Mouse (Mus musculus) heart, embryonic 13.5 days (tissue): Measurements from ENCODE around the gene Rap2a. TPM values are rescaled to one million over a fixed set of nuclear protein-coding genes. Genes with fewer than 3 reads are reported as not detected.

ENCODE experiments used
- ATAC-seq: fragments of 200-750 bp; cut with Nextera tagmentation; 2 replicates; pipeline ENCODE4 v1.8.0; 2017; ENCODE audit warnings: moderate TSS enrichment; ENCODE audit not compliant: insufficient number of reproducible peaks, low FRiP score, low TSS enrichment; ENCODE audit errors: extremely low read depth
- H3K27ac ChIP-seq: fragments of 300-500 bp; sonication (generic); replicated peaks from 2 replicates; pipeline ENCODE4 v1.5.1; 2015; ENCODE audit warnings: moderate library complexity, mild to moderate bottlenecking, inconsistent platforms
- H3K27me3 ChIP-seq: fragments of 300-500 bp; sonication (generic); replicated peaks from 2 replicates; pipeline ENCODE4 v1.6.1; 2015; ENCODE audit warnings: mild to moderate bottlenecking, inconsistent platforms
- H3K36me3 ChIP-seq: fragments of 300-500 bp; sonication (generic); 2 replicates; pipeline ENCODE4 v1.6.1; 2015; ENCODE audit warnings: mild to moderate bottlenecking, inconsistent platforms
- H3K4me1 ChIP-seq: fragments of 300-500 bp; sonication (generic); 2 replicates; pipeline ENCODE4 v1.6.1; 2015; ENCODE audit warnings: inconsistent platforms
- H3K4me2 ChIP-seq: fragments of 300-500 bp; sonication (generic); 2 replicates; pipeline ENCODE4 v1.6.1; 2015; ENCODE audit warnings: inconsistent platforms, mild to moderate bottlenecking, moderate library complexity
- H3K4me3 ChIP-seq: fragments of 300-500 bp; sonication (generic); 2 replicates; pipeline ENCODE4 v1.5.1; 2015; ENCODE audit warnings: moderate library complexity, mild to moderate bottlenecking, inconsistent platforms
- H3K9ac ChIP-seq: fragments of 300-500 bp; sonication (generic); 2 replicates; pipeline ENCODE4 v1.6.1; 2015; ENCODE audit warnings: inconsistent platforms, mild to moderate bottlenecking, moderate library complexity
- H3K9me3 ChIP-seq: fragments of 300-500 bp; sonication (generic); 2 replicates; pipeline ENCODE4 v1.6.1; 2016; ENCODE audit warnings: inconsistent platforms
- WGBS: fragments of 180-500 bp; shearing (Covaris S2); methylation state at CpG from one replicate; pipeline ENCODE4 v1.1.7; 2015; ENCODE audit warnings: mixed read lengths; 5-methylcytosine and 5-hydroxymethylcytosine counted together
- polyA plus RNA-seq: library from polyadenylated mRNA; unstranded; fragments of >200 nt; fragmentation: Nextera tagmentation; extraction: Ambion mirVana; gene quantifications from 2 replicates; pipeline ENCODE4 v1.2.1, GENCODE M21; 2015

Gene Rap2a
- 7.8 and 10.5 TPM in 2 replicates for polyA plus RNA-seq

GRCm38 (mm10) chr14:120477982-120478568 is at the start of gene Rap2a:
Gene Rap2a (plus strand): TSS chr14:120478444.
- no peaks in the 10 kb centered on the region for H3K9me3 ChIP-seq

GRCm38 (mm10) chr14:120428497-120428896 is 49.7 kb upstream of the Rap2a start:
- H3K36me3 ChIP-seq, result peaks cover 62% of the 10 kb centered on the region
- WGBS, result 77% methylated on average over 5 of the region's 5 CpGs
- H3K4me3 ChIP-seq, result no peak overlapping the region
- H3K27me3 ChIP-seq, result no peaks in the 10 kb centered on the region
- peaks cover 14% of the 10 kb centered on the region; the same call in 1 of the 2 replicates for H3K9me3 ChIP-seq
- H3K4me1 ChIP-seq, result no peaks in the 10 kb centered on the region
- no peak overlapping the region for H3K9ac ChIP-seq
- ATAC-seq, result no peak
- H3K27ac ChIP-seq, result no peak overlapping the region
- H3K4me2 ChIP-seq, result no peak overlapping the region

More at GRCm38 (mm10) chr14:120477982-120478568, at the start of gene Rap2a:
- Histone ChIP-seq H3K36me3 (peaks cover 15% of the 10 kb centered on the region), H3K27me3 (no peaks in the 10 kb centered on the region), H3K4me3 (peak within 1 kb of the TSS; percentile 86), H3K9ac (peak within 1 kb of the TSS; percentile 89), H3K27ac (peak within 1 kb of the TSS; percentile 94), H3K4me2 (peak within 1 kb of the TSS; percentile 88), H3K4me1 (peaks cover 33% of the 10 kb centered on the region)
- under 1% methylated on average over 74 of the region's 78 CpGs for WGBS
- peak; percentile 87 for ATAC-seq

- Histone ChIP-seq H3K4me2 (no peak overlapping the region), H3K4me1 (no peaks in the 10 kb centered on the region), H3K27ac (no peak overlapping the region), H3K9ac (no peak overlapping the region), H3K27me3 (no peaks in the 10 kb centered on the region), H3K9me3 (no peaks in the 10 kb centered on the region), H3K4me3 (no peak overlapping the region), H3K36me3 (peaks cover 60% of the 10 kb centered on the region)
- no peak for ATAC-seq
Measured at GRCm38 (mm10) chr14:120432773-120433172, 45.5 kb upstream of the Rap2a start.

GRCm38 (mm10) chr14:120433931-120434398 is 44.3 kb upstream of the Rap2a start:
- Histone ChIP-seq H3K4me2 (no peak overlapping the region), H3K4me1 (no peaks in the 10 kb centered on the region), H3K36me3 (peaks cover 58% of the 10 kb centered on the region), H3K9ac (no peak overlapping the region), H3K27ac (no peak overlapping the region), H3K9me3 (no peaks in the 10 kb centered on the region), H3K4me3 (no peak overlapping the region), H3K27me3 (no peaks in the 10 kb centered on the region)
- 75% methylated on average over 8 of the region's 8 CpGs for WGBS
- ATAC-seq, result no peak

GRCm38 (mm10) chr14:120434831-120435230 is 43.4 kb upstream of the Rap2a start:
- H3K4me1 ChIP-seq, result no peaks in the 10 kb centered on the region
- 81% methylated on average over 1 of the region's 1 CpGs for WGBS
- H3K4me3 ChIP-seq, result no peak overlapping the region
- H3K9me3 ChIP-seq, result peaks cover 3% of the 10 kb centered on the region; the same call in 1 of the 2 replicates
- ATAC-seq, result no peak
- H3K4me2 ChIP-seq, result no peak overlapping the region
- no peak overlapping the region for H3K27ac ChIP-seq
- H3K36me3 ChIP-seq, result peaks cover 57% of the 10 kb centered on the region
- H3K9ac ChIP-seq, result no peak overlapping the region
- H3K27me3 ChIP-seq, result no peaks in the 10 kb centered on the region

GRCm38 (mm10) chr14:120440716-120441115 is 37.5 kb upstream of the Rap2a start:
- no peak overlapping the region for H3K4me3 ChIP-seq
- peaks cover 3% of the 10 kb centered on the region; the same call in 1 of the 2 replicates for H3K9me3 ChIP-seq
- no peak for ATAC-seq
- no peaks in the 10 kb centered on the region for H3K4me1 ChIP-seq
- H3K36me3 ChIP-seq, result peaks cover 30% of the 10 kb centered on the region
- no peak overlapping the region for H3K9ac ChIP-seq
- H3K27ac ChIP-seq, result no peak overlapping the region
- H3K27me3 ChIP-seq, result no peaks in the 10 kb centered on the region
- H3K4me2 ChIP-seq, result no peak overlapping the region

- H3K27ac ChIP-seq, result no peak overlapping the region
- H3K4me2 ChIP-seq, result no peak overlapping the region
- peaks cover 24% of the 10 kb centered on the region for H3K36me3 ChIP-seq
- peaks cover 3% of the 10 kb centered on the region; the same call in 1 of the 2 replicates for H3K9me3 ChIP-seq
- ATAC-seq, result no peak
- no peaks in the 10 kb centered on the region for H3K27me3 ChIP-seq
- no peaks in the 10 kb centered on the region for H3K4me1 ChIP-seq
- no peak overlapping the region for H3K4me3 ChIP-seq
- H3K9ac ChIP-seq, result no peak overlapping the region
- WGBS, result 76% methylated on average over 4 of the region's 4 CpGs
Measured at GRCm38 (mm10) chr14:120441256-120441655, 37.0 kb upstream of the Rap2a start.

GRCm38 (mm10) chr14:120441836-120442235 is 36.4 kb upstream of the Rap2a start:
- Histone ChIP-seq H3K36me3 (peaks cover 20% of the 10 kb centered on the region), H3K4me2 (no peak overlapping the region), H3K9ac (no peak overlapping the region), H3K4me1 (no peaks in the 10 kb centered on the region), H3K27me3 (no peaks in the 10 kb centered on the region), H3K4me3 (no peak overlapping the region), H3K9me3 (peaks cover 3% of the 10 kb centered on the region; the same call in 1 of the 2 replicates), H3K27ac (no peak overlapping the region)
- no peak for ATAC-seq
- 82% methylated on average over 13 of the region's 13 CpGs for WGBS

GRCm38 (mm10) chr14:120454221-120454620 is 24.0 kb upstream of the Rap2a start:
- H3K4me1 ChIP-seq, result no peaks in the 10 kb centered on the region
- WGBS, result 91% methylated on average over 7 of the region's 7 CpGs
- H3K27ac ChIP-seq, result no peak overlapping the region
- no peaks in the 10 kb centered on the region for H3K36me3 ChIP-seq
- no peak overlapping the region for H3K4me2 ChIP-seq
- H3K9ac ChIP-seq, result no peak overlapping the region
- ATAC-seq, result no peak
- H3K27me3 ChIP-seq, result no peaks in the 10 kb centered on the region
- H3K9me3 ChIP-seq, result peaks cover 16% of the 10 kb centered on the region
- H3K4me3 ChIP-seq, result no peak overlapping the region

GRCm38 (mm10) chr14:120463938-120464727 is 14.1 kb upstream of the Rap2a start:
- no peak overlapping the region for H3K4me2 ChIP-seq
- no peaks in the 10 kb centered on the region for H3K9me3 ChIP-seq
- no peak overlapping the region for H3K4me3 ChIP-seq
- no peaks in the 10 kb centered on the region for H3K27me3 ChIP-seq
- WGBS, result 71% methylated on average over 3 of the region's 3 CpGs
- H3K36me3 ChIP-seq, result no peaks in the 10 kb centered on the region
- H3K9ac ChIP-seq, result no peak overlapping the region
- H3K27ac ChIP-seq, result no peak overlapping the region
- no peaks in the 10 kb centered on the region for H3K4me1 ChIP-seq
- ATAC-seq, result no peak

GRCm38 (mm10) chr14:120466816-120467215 is 11.4 kb upstream of the Rap2a start:
- no peaks in the 10 kb centered on the region for H3K36me3 ChIP-seq
- no peaks in the 10 kb centered on the region for H3K27me3 ChIP-seq
- no peak for ATAC-seq
- WGBS, result 61% methylated on average over 4 of the region's 4 CpGs
- H3K9ac ChIP-seq, result no peak overlapping the region
- H3K4me1 ChIP-seq, result no peaks in the 10 kb centered on the region
- H3K4me3 ChIP-seq, result no peak overlapping the region
- H3K9me3 ChIP-seq, result no peaks in the 10 kb centered on the region
- no peak overlapping the region for H3K4me2 ChIP-seq
- H3K27ac ChIP-seq, result no peak overlapping the region
